Mouse (Mus musculus) heart, embryonic 11.5 days (tissue): Measurements from ENCODE around the gene Tmem232. TPM values are rescaled to one million over a fixed set of nuclear protein-coding genes. Genes with fewer than 3 reads are reported as not detected.
"Not testable (repeated sequence)": the region's sequence is repeated elsewhere in the genome, so short reads cannot be mapped to it uniquely, and the experiment has no call there.

Experiments
- ATAC-seq: fragments of 200-750 bp; cut with Nextera tagmentation; replicated peaks from 2 replicates; pipeline ENCODE4 v1.8.0; 2017; ENCODE audit warnings: moderate library complexity; ENCODE audit not compliant: insufficient number of reproducible peaks, low FRiP score, low TSS enrichment
- H3K27ac ChIP-seq: fragments of 300-500 bp; sonication (generic); 2 replicates; pipeline ENCODE4 v1.5.1; 2014; ENCODE audit warnings: mild to moderate bottlenecking, low read depth, low read length
- H3K27me3 ChIP-seq: fragments of 300-500 bp; sonication (generic); 2 replicates; pipeline ENCODE4 v1.6.1; 2014; ENCODE audit warnings: mild to moderate bottlenecking, low read length, mixed read lengths; ENCODE audit not compliant: control insufficient read depth, insufficient read depth
- H3K36me3 ChIP-seq: fragments of 300-500 bp; sonication (generic); 2 replicates; pipeline ENCODE4 v1.6.1; 2014; ENCODE audit warnings: mild to moderate bottlenecking, low read length, moderate library complexity, mixed read lengths; ENCODE audit not compliant: control insufficient read depth, insufficient read depth
- H3K4me1 ChIP-seq: fragments of 300-500 bp; sonication (generic); 2 replicates; pipeline ENCODE4 v1.6.1; 2014; ENCODE audit warnings: low read length; ENCODE audit not compliant: control insufficient read depth, insufficient read depth
- H3K4me2 ChIP-seq: fragments of 300-500 bp; sonication (generic); 2 replicates; pipeline ENCODE4 v1.6.1; 2014; ENCODE audit warnings: mild to moderate bottlenecking, moderate library complexity
- H3K4me3 ChIP-seq: fragments of 300-500 bp; sonication (generic); 2 replicates; pipeline ENCODE4 v1.5.1; 2014; ENCODE audit warnings: low read depth, low read length
- H3K9ac ChIP-seq: fragments of 300-500 bp; sonication (generic); 2 replicates; pipeline ENCODE4 v1.6.1; 2014; ENCODE audit warnings: mild to moderate bottlenecking, low read depth, low read length, moderate library complexity
- H3K9me3 ChIP-seq: fragments of 300-500 bp; sonication (generic); replicated peaks from 2 replicates; pipeline ENCODE4 v1.6.1; 2016; ENCODE audit warnings: low read length; ENCODE audit not compliant: control insufficient read depth
- WGBS: fragments of 180-500 bp; shearing (Covaris S2); extraction: QIAGEN DNeasy Blood & Tissue Kit; methylation state at CpG from one replicate; pipeline ENCODE4 v1.1.7; 2014; ENCODE audit not compliant: insufficient replicate concordance; 5-methylcytosine and 5-hydroxymethylcytosine counted together
- polyA plus RNA-seq: library from polyadenylated mRNA; unstranded; fragments of >200 nt; fragmentation: Nextera tagmentation; extraction: Ambion mirVana; gene quantifications from 2 replicates; pipeline ENCODE4 v1.2.1, GENCODE M21; 2014

Gene Tmem232
- polyA plus RNA-seq, 1 experiment from 2014 or later = 0.23 TPM

GRCm38 (mm10) chr17:65476747-65477146 lies 63.8 kb downstream of the Tmem232 start:
- 89% methylated on average over 10 of the region's 10 CpGs for WGBS

DNA sequence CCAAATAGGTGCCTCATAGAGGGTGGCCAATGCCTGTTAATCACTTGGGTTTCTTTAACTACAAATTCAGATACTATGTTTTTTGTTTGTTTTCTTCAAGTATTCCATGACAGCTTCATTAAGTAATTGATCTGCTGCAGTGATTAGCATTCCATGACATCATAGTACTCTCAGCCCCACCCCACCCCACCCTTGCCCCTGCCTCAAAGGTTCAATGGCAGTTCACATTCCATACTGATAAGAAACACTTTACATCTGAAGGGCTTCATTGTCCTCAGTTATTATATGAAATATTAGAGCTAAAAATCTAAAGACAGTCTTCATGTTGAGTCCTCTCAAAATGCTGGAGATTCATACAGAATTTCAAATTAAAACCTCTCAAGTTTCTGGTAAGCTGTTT lies 89.8 kb downstream of the Tmem232 start:
- ATAC-seq = no peak
- Histone ChIP-seq H3K27me3 (no peaks in the 10 kb centered on the region), H3K36me3 (no peaks in the 10 kb centered on the region), H3K4me3 (no peak overlapping the region), H3K9me3 (no peaks in the 10 kb centered on the region; the same call in 1 of the 2 replicates), H3K9ac (no peak overlapping the region), H3K4me1 (no peaks in the 10 kb centered on the region), H3K27ac (no peak overlapping the region), H3K4me2 (no peak overlapping the region)

More at GRCm38 (mm10) chr17:65476747-65477146, 63.8 kb downstream of the Tmem232 start:
- Histone ChIP-seq H3K4me3 (no peak overlapping the region), H3K27me3 (no peaks in the 10 kb centered on the region), H3K9ac (no peak overlapping the region), H3K4me1 (no peaks in the 10 kb centered on the region), H3K4me2 (no peak overlapping the region), H3K27ac (no peak overlapping the region), H3K9me3 (no peaks in the 10 kb centered on the region), H3K36me3 (no peaks in the 10 kb centered on the region)
- no peak for ATAC-seq

GRCm38 (mm10) chr17:65437906-65438305 lies 102.7 kb downstream of the Tmem232 start:
- H3K4me1 ChIP-seq, H3K27ac ChIP-seq, H3K36me3 ChIP-seq, H3K4me2 ChIP-seq, H3K4me3 ChIP-seq, H3K9ac ChIP-seq, ATAC-seq, H3K27me3 ChIP-seq, H3K9me3 ChIP-seq: not testable (repeated sequence)
- WGBS = 86% methylated on average over 12 of the region's 12 CpGs

DNA sequence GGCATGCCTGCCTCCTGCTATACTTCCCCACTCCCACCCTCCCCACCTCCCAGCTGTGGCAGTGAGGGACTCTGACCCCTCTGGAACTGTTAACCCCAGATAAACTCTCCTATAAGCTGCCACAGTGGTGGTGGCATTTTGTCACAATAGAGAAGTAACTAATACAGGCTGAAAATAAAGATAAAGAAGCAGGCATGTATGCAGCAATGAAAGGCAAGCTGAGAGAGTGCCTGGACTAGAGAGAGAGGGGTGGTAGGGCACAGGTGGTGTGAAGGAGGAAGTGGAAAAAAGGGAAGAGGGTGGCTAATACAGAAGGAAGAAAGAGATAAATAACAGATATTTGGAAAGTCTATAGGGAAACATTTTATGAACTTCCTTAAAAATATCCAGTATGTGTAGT lies 121.5 kb downstream of the Tmem232 start:
- Histone ChIP-seq H3K9ac (no peak overlapping the region), H3K9me3 (no peaks in the 10 kb centered on the region), H3K27me3 (no peaks in the 10 kb centered on the region), H3K27ac (no peak overlapping the region), H3K36me3 (no peaks in the 10 kb centered on the region), H3K4me2 (no peak overlapping the region), H3K4me1 (no peaks in the 10 kb centered on the region), H3K4me3 (no peak overlapping the region)
- ATAC-seq = no peak

DNA sequence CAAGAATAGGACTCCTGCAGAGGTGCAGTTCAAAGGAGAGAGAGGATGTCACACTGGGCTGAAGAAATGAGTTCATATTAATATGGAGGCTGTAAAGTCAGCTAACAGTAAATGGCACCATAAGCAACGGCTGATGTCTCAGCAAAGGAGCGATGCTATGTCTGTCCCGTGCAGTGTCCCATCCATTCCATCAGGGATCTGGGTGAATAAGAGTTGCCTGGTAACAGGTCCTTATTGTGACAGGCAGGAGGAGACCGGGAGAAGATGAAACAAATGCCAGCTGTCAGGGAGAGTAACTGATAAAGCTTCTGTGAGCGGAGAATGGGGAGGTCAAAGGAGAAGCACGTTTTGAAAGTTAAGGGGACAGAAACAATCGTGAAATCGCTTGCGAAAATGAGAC lies 135.3 kb downstream of the Tmem232 start:
- no peaks in the 10 kb centered on the region for H3K9me3 ChIP-seq
- ATAC-seq = no peak
- WGBS = 42% methylated on average over 9 of the region's 9 CpGs
- H3K9ac ChIP-seq = no peak overlapping the region
- H3K27ac ChIP-seq = no peak overlapping the region
- H3K4me1 ChIP-seq = no peaks in the 10 kb centered on the region
- no peaks in the 10 kb centered on the region for H3K36me3 ChIP-seq
- no peak overlapping the region for H3K4me2 ChIP-seq
- H3K4me3 ChIP-seq = no peak overlapping the region
- H3K27me3 ChIP-seq = no peaks in the 10 kb centered on the region

GRCm38 (mm10) chr17:65400914-65401313 lies 139.7 kb downstream of the Tmem232 start:
- H3K36me3 ChIP-seq = no peaks in the 10 kb centered on the region
- ATAC-seq = no peak
- H3K9ac ChIP-seq = no peak overlapping the region
- H3K4me3 ChIP-seq = no peak overlapping the region
- WGBS = 58% methylated on average over 1 of the region's 1 CpGs
- H3K4me1 ChIP-seq = no peaks in the 10 kb centered on the region
- no peaks in the 10 kb centered on the region for H3K9me3 ChIP-seq
- no peak overlapping the region for H3K4me2 ChIP-seq
- H3K27ac ChIP-seq = no peak overlapping the region
- no peaks in the 10 kb centered on the region for H3K27me3 ChIP-seq

GRCm38 (mm10) chr17:65384411-65384962 lies 156.1 kb downstream of the Tmem232 start:
- H3K4me1 ChIP-seq = no peaks in the 10 kb centered on the region
- H3K9ac ChIP-seq = no peak overlapping the region
- WGBS = 74% methylated on average over 9 of the region's 9 CpGs
- no peaks in the 10 kb centered on the region for H3K27me3 ChIP-seq
- no peak for ATAC-seq
- no peak overlapping the region for H3K27ac ChIP-seq
- H3K36me3 ChIP-seq = no peaks in the 10 kb centered on the region
- H3K9me3 ChIP-seq = no peaks in the 10 kb centered on the region
- H3K4me3 ChIP-seq = no peak overlapping the region
- H3K4me2 ChIP-seq = no peak overlapping the region

- no peak overlapping the region for H3K27ac ChIP-seq
- H3K4me3 ChIP-seq = no peak overlapping the region
- no peak for ATAC-seq
- H3K36me3 ChIP-seq = no peaks in the 10 kb centered on the region
- H3K4me1 ChIP-seq = no peaks in the 10 kb centered on the region
- H3K4me2 ChIP-seq = no peak overlapping the region
- whole genome bisulfite sequencing = 25% methylated on average over 7 of the region's 7 CpGs
- H3K9me3 ChIP-seq = no peaks in the 10 kb centered on the region
- no peak overlapping the region for H3K9ac ChIP-seq
- no peaks in the 10 kb centered on the region for H3K27me3 ChIP-seq
These were observed 170.4 kb downstream of the Tmem232 start for GRCm38 (mm10) chr17:65370034-65370780.
